Mouse (Mus musculus) MEL (cell line): ENCODE measurements around the gene Thbs1. TPM values are rescaled to one million over a fixed set of nuclear protein-coding genes. Genes with fewer than 3 reads are reported as not detected.

ENCODE experiments used
- DNase-seq: peaks from one replicate; pipeline ENCODE4 v3.0.0; 2011; ENCODE audit warnings: low read depth, low spot score
- H3K27ac ChIP-seq: 2 replicates; pipeline ENCODE4 v1.5.1; 2012; ENCODE audit warnings: low read depth, mild to moderate bottlenecking, control low read depth, low read length, moderate library complexity; ENCODE audit not compliant: control insufficient read depth
- H3K27me3 ChIP-seq, 2 experiments: fragments of 150-350 bp in 1 of 2; sonication (generic) in 1 of 2; 2 replicates each; pipeline ENCODE4 v1.6.1; 2012; ENCODE audit warnings: low read length in 2 of 2, mild to moderate bottlenecking in 2 of 2, improper control_type of control experiment in 1 of 2, moderate library complexity in 1 of 2; ENCODE audit not compliant: insufficient read depth in 2 of 2, control insufficient read depth in 1 of 2
- H3K36me3 ChIP-seq, 2 experiments: 2 replicates each; pipeline ENCODE4 v1.6.1; 2012 to 2014; ENCODE audit warnings: low read length in 2 of 2, improper control_type of control experiment in 1 of 2, inconsistent platforms in 1 of 2, mild to moderate bottlenecking in 1 of 2; ENCODE audit not compliant: insufficient read depth in 2 of 2, control insufficient read depth in 1 of 2
- H3K4me1 ChIP-seq, 2 experiments: fragments of 150-350 bp in 1 of 2; sonication (generic) in 1 of 2; 2 replicates each; pipeline ENCODE4 v1.6.1; 2012; ENCODE audit warnings: low read length in 2 of 2, improper control_type of control experiment in 1 of 2, mild to moderate bottlenecking in 1 of 2; ENCODE audit not compliant: insufficient read depth in 2 of 2, control insufficient read depth in 1 of 2
- H3K4me3 ChIP-seq, 2 experiments: fragments of 150-350 bp in 1 of 2; sonication (generic) in 1 of 2; 2 replicates each; pipeline ENCODE4 v1.5.1; 2012; ENCODE audit warnings: low read depth in 2 of 2, low read length in 2 of 2, mild to moderate bottlenecking in 2 of 2, moderate library complexity in 2 of 2, control low read depth in 1 of 2, improper control_type of control experiment in 1 of 2; ENCODE audit not compliant: control insufficient read depth in 1 of 2, insufficient read depth in 1 of 2
- H3K79me2 ChIP-seq: 2 replicates; pipeline ENCODE4 v1.6.1; 2012; ENCODE audit warnings: mild to moderate bottlenecking, low read length, moderate library complexity; ENCODE audit not compliant: control insufficient read depth, poor library complexity, insufficient read depth
- H3K9ac ChIP-seq: 2 replicates; pipeline ENCODE4 v1.6.1; 2012; ENCODE audit warnings: low read depth, mild to moderate bottlenecking, control low read depth, low read length, moderate library complexity; ENCODE audit not compliant: control insufficient read depth, poor library complexity, severe bottlenecking
- H3K9me3 ChIP-seq: fragments of 150-350 bp; sonication (generic); replicated peaks from 2 replicates; pipeline ENCODE4 v1.6.1; 2012; ENCODE audit warnings: mild to moderate bottlenecking, low read length, improper control_type of control experiment, moderate library complexity; ENCODE audit not compliant: insufficient read depth
- BHLHE40 ChIP-seq: IDR thresholded peaks from 2 replicates; pipeline ENCODE4 v1.6.1; 2012; ENCODE audit warnings: low read depth, mild to moderate bottlenecking, inconsistent platforms, low read length, improper control_type of control experiment, borderline replicate concordance
- CHD1 ChIP-seq: IDR thresholded peaks from 2 replicates; pipeline ENCODE4 v1.6.1; 2012; ENCODE audit warnings: low read depth, mild to moderate bottlenecking, inconsistent platforms, low read length, improper control_type of control experiment
- E2F4 ChIP-seq: IDR thresholded peaks from 2 replicates; pipeline ENCODE4 v1.6.1; 2011; ENCODE audit warnings: low read depth, low read length, improper control_type of control experiment, borderline replicate concordance
- ELF1 ChIP-seq: IDR thresholded peaks from 2 replicates; pipeline ENCODE4 v1.6.1; 2014; ENCODE audit warnings: low read depth, mild to moderate bottlenecking, inconsistent platforms, low read length, improper control_type of control experiment, moderate library complexity
- GATA1 ChIP-seq: IDR thresholded peaks from 2 replicates; pipeline ENCODE4 v1.6.1; 2011; ENCODE audit warnings: low read depth, low read length, improper control_type of control experiment
- HCFC1 ChIP-seq: IDR thresholded peaks from 2 replicates; pipeline ENCODE4 v1.6.1; 2012; ENCODE audit warnings: low read depth, mild to moderate bottlenecking, inconsistent platforms, low read length, improper control_type of control experiment, moderate library complexity
- MEF2A ChIP-seq: IDR thresholded peaks from 2 replicates; pipeline ENCODE4 v1.6.1; 2014; ENCODE audit warnings: low read depth, mild to moderate bottlenecking, inconsistent platforms, low read length, improper control_type of control experiment; ENCODE audit not compliant: poor library complexity, insufficient replicate concordance, severe bottlenecking; ENCODE audit errors: extremely low read depth
- MXI1 ChIP-seq: IDR thresholded peaks from 2 replicates; pipeline ENCODE4 v1.6.1; 2011; ENCODE audit warnings: mild to moderate bottlenecking, low read depth, low read length, improper control_type of control experiment
- MYC ChIP-seq: IDR thresholded peaks from 2 replicates; pipeline ENCODE4 v1.6.1; 2011; ENCODE audit warnings: low read depth, mild to moderate bottlenecking, low read length, improper control_type of control experiment, moderate library complexity
- NELFE ChIP-seq: IDR thresholded peaks from 2 replicates; pipeline ENCODE4 v1.6.1; 2011; ENCODE audit warnings: low read depth, low read length, improper control_type of control experiment
- NRF1 ChIP-seq: IDR thresholded peaks from 2 replicates; pipeline ENCODE4 v1.6.1; 2014; ENCODE audit warnings: low read depth, mild to moderate bottlenecking, inconsistent platforms, low read length, improper control_type of control experiment, moderate library complexity; ENCODE audit not compliant: poor library complexity, insufficient read depth, severe bottlenecking
- POLR2A ChIP-seq, 2 experiments: IDR thresholded peaks; 2 replicates each; pipeline ENCODE4 v1.6.1; 2011 to 2012; ENCODE audit warnings: low read length in 2 of 2, mild to moderate bottlenecking in 2 of 2, control low read depth in 1 of 2, improper control_type of control experiment in 1 of 2, low read depth in 1 of 2, moderate library complexity in 1 of 2; ENCODE audit not compliant: control insufficient read depth in 1 of 2, insufficient read depth in 1 of 2, poor library complexity in 1 of 2
- RCOR1 ChIP-seq: IDR thresholded peaks from 2 replicates; pipeline ENCODE4 v1.6.1; 2012; ENCODE audit warnings: low read depth, mild to moderate bottlenecking, inconsistent platforms, low read length, improper control_type of control experiment
- SIN3A ChIP-seq: IDR thresholded peaks from 2 replicates; pipeline ENCODE4 v1.6.1; 2012; ENCODE audit warnings: low read length, improper control_type of control experiment, inconsistent platforms
- SMC3 ChIP-seq: IDR thresholded peaks from 2 replicates; pipeline ENCODE4 v1.6.1; 2011; ENCODE audit warnings: low read depth, low read length, improper control_type of control experiment
- TAL1 ChIP-seq: IDR thresholded peaks from 2 replicates; pipeline ENCODE4 v1.6.1; 2012; ENCODE audit warnings: mild to moderate bottlenecking, inconsistent platforms, low read length, moderate library complexity, mixed read lengths
- TBP ChIP-seq: IDR thresholded peaks from 2 replicates; pipeline ENCODE4 v1.8.0; 2011; ENCODE audit warnings: low read depth, low read length, improper control_type of control experiment
- TCF12 ChIP-seq: IDR thresholded peaks from 2 replicates; pipeline ENCODE4 v1.6.1; 2014; ENCODE audit warnings: low read depth, mild to moderate bottlenecking, inconsistent platforms, low read length, improper control_type of control experiment, moderate library complexity
- UBTF ChIP-seq: IDR thresholded peaks from 2 replicates; pipeline ENCODE4 v1.6.1; 2012; ENCODE audit warnings: low read depth, mild to moderate bottlenecking, inconsistent platforms, low read length, improper control_type of control experiment, moderate library complexity, borderline replicate concordance; ENCODE audit not compliant: insufficient read depth
- USF1 ChIP-seq: IDR thresholded peaks from 2 replicates; pipeline ENCODE4 v1.6.1; 2014; ENCODE audit warnings: low read depth, mild to moderate bottlenecking, inconsistent platforms, low read length, improper control_type of control experiment, moderate library complexity
- USF2 ChIP-seq, 2 experiments: IDR thresholded peaks; 2 replicates each; pipeline ENCODE4 v1.6.1; 2011 to 2012; ENCODE audit warnings: improper control_type of control experiment in 2 of 2, low read length in 2 of 2, borderline replicate concordance in 1 of 2, inconsistent platforms in 1 of 2, low read depth in 1 of 2, mild to moderate bottlenecking in 1 of 2; ENCODE audit not compliant: insufficient read depth in 1 of 2
- ZC3H11A ChIP-seq: IDR thresholded peaks from 2 replicates; pipeline ENCODE4 v1.6.1; 2012; ENCODE audit warnings: low read depth, mild to moderate bottlenecking, inconsistent platforms, low read length, improper control_type of control experiment
- polyA plus RNA-seq, 2 experiments: library from polyadenylated mRNA; stranded (reverse) in 1 of 2; unstranded in 1 of 2; fragments of >175 nt in 1 of 2; fragments of >200 nt in 1 of 2; gene quantifications; 2 replicates each; pipeline versions ENCODE4 v1.2.1 to v1.2.4; 2012; ENCODE audit warnings: low replicate concordance in 2 of 2, low read depth in 1 of 2; ENCODE audit not compliant: insufficient read length in 2 of 2, insufficient read depth in 1 of 2, missing spikeins in 1 of 2
- total RNA-seq: library from RNA; depleted of rRNA; stranded (reverse); fragments of 300-350 nt; gene quantifications from 2 replicates; pipeline ENCODE4 v1.2.3, GENCODE M21; 2012

The Thbs1 gene
- total and polyA plus RNA-seq, 3 experiments: not detected

- Histone ChIP-seq H3K4me3 (no peak overlapping the region), H3K79me2 (no peaks in the 10 kb centered on the region), H3K27me3 (no peaks in the 10 kb centered on the region), H3K9ac (no peak overlapping the region), H3K9me3 (no peaks in the 10 kb centered on the region), H3K4me1 (no peaks in the 10 kb centered on the region), H3K36me3 (no peaks in the 10 kb centered on the region), H3K27ac (no peak overlapping the region)
- TF ChIP-seq ELF1 (no peak), BHLHE40 (no peak), USF2 (IDR thresholded peaks at IDR 0.05; ENCODE audit: borderline replicate concordance in 1 of 2, insufficient read depth in 1 of 2, low read depth in 1 of 2, low read length in 2 of 2) (no peak)
- DNase-seq: no peak
These were observed 12.8 kb downstream of the Thbs1 start for GRCm38 (mm10) chr2:118124437-118124836.

DNA sequence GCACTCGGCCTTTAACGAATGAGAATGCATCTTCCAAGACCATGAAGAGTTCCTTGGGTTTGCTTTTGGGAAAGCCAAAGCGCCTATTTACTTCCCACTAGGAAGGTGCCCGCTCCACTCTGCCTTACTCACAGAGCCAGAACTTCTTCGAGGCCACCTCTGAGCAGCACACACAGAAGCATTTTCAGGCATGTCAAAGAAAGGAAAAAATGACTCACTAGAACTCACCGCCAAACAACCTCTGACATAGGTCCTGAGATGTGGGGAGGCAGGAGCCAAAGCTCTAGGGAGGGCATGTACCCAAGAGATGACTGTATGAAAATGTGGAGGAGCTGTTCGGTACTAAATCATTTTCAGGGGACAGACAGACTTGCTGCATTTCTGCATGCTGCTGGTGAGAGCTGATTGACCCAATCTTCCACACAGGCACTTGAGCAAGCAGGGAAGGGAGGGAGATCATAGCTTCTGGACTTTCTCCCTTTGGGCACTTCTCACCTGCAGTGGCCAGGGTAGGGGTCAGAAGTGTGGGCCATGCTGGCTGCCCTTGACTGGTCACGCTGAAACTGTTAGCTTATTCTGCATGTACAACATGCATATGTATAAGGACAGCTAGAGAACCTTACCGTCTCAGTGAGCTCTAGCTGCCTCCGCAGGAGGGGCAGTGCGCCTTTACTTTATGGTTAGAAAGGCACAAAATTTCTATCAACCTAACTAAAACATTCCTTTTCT lies 13.7 kb downstream of the Thbs1 start:
- Histone ChIP-seq H3K9me3 (no peaks in the 10 kb centered on the region), H3K79me2 (no peaks in the 10 kb centered on the region), H3K36me3 (no peaks in the 10 kb centered on the region), H3K4me1 (no peaks in the 10 kb centered on the region), H3K4me3 (no peak overlapping the region), H3K27ac (no peak overlapping the region), H3K9ac (no peak overlapping the region), H3K27me3 (no peaks in the 10 kb centered on the region)
- no peak for TF ChIP-seq GATA1
- no peak for TF ChIP-seq USF1
- DNase-seq: no peak

DNA sequence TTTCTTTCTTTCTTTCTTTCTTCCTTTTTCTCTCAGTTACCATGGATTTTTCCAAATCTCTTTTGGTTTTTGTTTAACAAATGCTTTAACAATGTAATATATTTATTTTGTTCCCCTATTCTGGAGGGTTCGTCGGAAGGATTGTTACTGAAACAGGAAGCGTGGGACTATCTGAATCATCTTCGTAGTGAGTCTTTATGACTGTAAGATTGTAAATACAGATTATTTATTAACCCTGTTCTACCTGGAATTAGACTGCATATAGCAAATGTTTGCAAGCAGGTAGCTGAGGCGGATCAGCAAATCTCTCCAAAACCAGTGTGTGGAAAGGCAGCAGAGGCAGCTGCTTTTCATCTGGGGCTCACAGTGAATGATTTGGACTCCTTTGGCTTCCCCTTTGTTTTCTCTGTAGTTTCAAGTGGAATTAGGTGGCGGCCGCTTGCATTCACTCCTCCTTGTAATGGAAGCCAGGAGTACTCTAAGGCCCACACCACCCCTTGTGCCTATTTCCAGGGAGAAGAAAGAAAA lies 14.3 kb downstream of the Thbs1 start:
- H3K36me3 ChIP-seq: no peaks in the 10 kb centered on the region
- H3K4me3 ChIP-seq: no peak overlapping the region
- no peak for TF ChIP-seq E2F4
- TF ChIP-seq RCOR1: no peak
- no peak for TF ChIP-seq TCF12
- no peak for TF ChIP-seq MEF2A
- no peak for TF ChIP-seq ZC3H11A
- TF ChIP-seq POLR2A (IDR thresholded peaks at IDR 0.05; ENCODE audit: control insufficient read depth in 1 of 2, insufficient read depth in 1 of 2, low read depth in 1 of 2, low read length in 2 of 2, poor library complexity in 1 of 2): no peak
- no peak for TF ChIP-seq TBP
- TF ChIP-seq NELFE: no peak
- no peak for TF ChIP-seq HCFC1
- TF ChIP-seq GATA1: no peak
- no peak for TF ChIP-seq BHLHE40
- TF ChIP-seq UBTF: no peak
- TF ChIP-seq CHD1: no peak
- no peak for TF ChIP-seq SMC3
- no peak for TF ChIP-seq MXI1
- TF ChIP-seq TAL1: no peak
- no peak for TF ChIP-seq SIN3A
- TF ChIP-seq NRF1: no peak
- no peak for TF ChIP-seq MYC
- H3K27ac ChIP-seq: no peak overlapping the region
- H3K27me3 ChIP-seq: no peaks in the 10 kb centered on the region
- H3K4me1 ChIP-seq: no peaks in the 10 kb centered on the region
- DNase-seq: no peak
- H3K9ac ChIP-seq: no peak overlapping the region
- H3K9me3 ChIP-seq: no peaks in the 10 kb centered on the region
- H3K79me2 ChIP-seq: no peaks in the 10 kb centered on the region
